Mouse (Mus musculus): ENCODE measurements around the gene Trpm5. TPM values are rescaled to one million over a fixed set of nuclear protein-coding genes. Genes with fewer than 3 reads are reported as not detected.

Gene Trpm5
- polyA plus RNA-seq (2015; fragmentation: Nextera tagmentation; extraction: Ambion mirVana) = 8.2 and 9.8 TPM in 2 replicates

DNA sequence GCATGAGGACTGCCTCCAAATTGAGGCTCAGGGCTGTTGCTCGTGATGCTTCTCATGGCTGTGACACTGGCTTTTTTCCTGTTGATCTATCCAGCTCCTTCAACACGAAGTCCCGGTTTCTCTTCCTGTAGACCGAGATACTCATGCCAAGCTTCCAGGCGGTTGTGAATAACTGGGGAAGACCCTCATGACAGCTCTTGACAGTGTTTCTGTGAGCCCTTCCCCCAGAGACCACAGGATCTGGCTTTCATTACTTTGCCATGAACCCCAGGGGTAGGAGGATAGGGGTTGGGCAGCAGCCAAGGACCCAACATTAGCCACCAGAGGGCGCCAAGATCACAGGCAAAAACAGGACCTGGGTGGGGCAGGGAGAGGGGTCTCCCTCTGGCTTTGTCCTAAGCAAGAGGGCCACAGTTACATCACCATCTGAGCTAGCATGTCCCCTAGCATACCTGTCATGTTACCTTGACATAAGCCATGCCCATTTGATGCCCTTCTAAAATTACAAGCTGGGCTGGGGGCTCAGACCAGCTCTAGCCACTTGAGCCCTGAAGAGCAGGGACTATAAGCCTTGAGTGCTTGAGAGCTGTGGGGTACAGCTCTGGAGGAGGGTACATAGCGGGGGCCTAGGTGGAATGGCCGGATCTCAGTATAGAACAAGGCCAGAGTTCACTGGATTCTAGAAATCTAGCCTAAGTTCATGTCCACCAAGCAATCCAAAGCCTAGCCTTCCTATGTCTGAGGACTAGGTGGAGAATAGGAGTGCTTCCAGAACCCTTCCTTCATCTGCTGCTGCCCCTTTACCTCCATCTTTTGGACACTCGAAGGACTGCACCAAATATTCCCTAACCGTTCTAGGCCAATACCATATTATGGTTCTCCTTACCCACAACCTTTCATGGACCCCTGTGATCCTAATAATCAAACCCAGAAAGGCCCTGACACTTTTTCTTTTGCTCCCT, at the start of gene Trpm5:
Gene Trpm5 (minus strand): TSS at position 51 of the 962 bp plus-strand sequence.
- no peaks in the 10 kb centered on the region for H3K9me3 ChIP-seq
- no peak within 1 kb of the TSS for H3K4me3 ChIP-seq (replicated peaks)
- H3K4me2 ChIP-seq (replicated peaks) = no peak within 1 kb of the TSS
- ATAC-seq = peak; percentile 65
- H3K36me3 ChIP-seq = no peaks in the 10 kb centered on the region
- H3K9ac ChIP-seq = no peak within 1 kb of the TSS
- no peaks in the 10 kb centered on the region for H3K4me1 ChIP-seq (replicated peaks)
- WGBS = 43% methylated on average over 10 of the region's 10 CpGs
- H3K27ac ChIP-seq = no peak within 1 kb of the TSS
- H3K27me3 ChIP-seq (replicated peaks) = no peaks in the 10 kb centered on the region

DNA sequence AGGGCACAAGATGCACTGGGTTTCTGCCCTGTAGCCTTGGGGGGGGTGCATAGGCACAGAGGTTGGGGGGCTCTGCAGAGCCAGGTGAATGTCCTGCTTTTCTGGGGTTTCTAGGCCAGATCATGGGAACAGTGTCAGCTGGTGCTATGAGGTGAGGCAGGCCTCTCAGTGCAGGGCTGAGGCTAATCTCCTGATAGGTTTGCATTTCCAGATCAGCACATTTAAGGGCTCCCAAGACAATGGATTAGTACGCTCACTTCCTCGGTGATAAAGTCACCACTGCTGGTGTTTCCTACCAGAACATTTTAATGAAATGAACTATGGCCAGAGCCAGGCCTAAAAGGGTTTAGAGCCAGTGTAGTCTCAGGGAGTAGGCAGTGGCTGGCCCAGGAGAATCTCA, 48.2 kb upstream of the Trpm5 start:
- ATAC-seq = no peak
- Histone ChIP-seq H3K27me3 (replicated peaks) (no peaks in the 10 kb centered on the region), H3K9ac (no peak overlapping the region), H3K4me1 (replicated peaks) (peaks cover 12% of the 10 kb centered on the region; the same call in 1 of the 2 replicates), H3K9me3 (no peaks in the 10 kb centered on the region), H3K4me2 (replicated peaks) (no peak overlapping the region), H3K4me3 (replicated peaks) (no peak overlapping the region), H3K27ac (no peak overlapping the region), H3K36me3 (no peaks in the 10 kb centered on the region)
- WGBS = 83% methylated on average over 2 of the region's 2 CpGs

DNA sequence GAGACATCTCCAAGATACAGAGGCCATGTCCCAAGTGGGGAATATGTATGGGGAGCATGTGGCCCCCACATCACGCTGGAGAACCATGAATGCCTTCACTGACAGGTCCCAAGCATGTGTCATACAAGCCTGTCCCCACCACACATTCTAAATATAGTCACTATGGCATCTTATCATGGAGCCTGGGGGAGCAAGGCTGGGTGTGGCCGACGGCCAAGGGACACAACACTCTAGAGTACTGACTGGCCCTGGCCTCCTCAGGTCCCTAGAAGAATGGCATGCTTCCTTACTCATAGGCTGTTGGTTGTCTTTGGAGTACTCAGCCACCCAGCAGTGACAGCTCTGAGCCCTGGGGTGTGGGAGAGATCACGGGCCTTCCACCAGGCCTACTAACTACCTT, 45.5 kb upstream of the Trpm5 start:
- H3K4me3 ChIP-seq (replicated peaks) = no peak overlapping the region
- H3K4me1 ChIP-seq (replicated peaks) = no peaks in the 10 kb centered on the region
- H3K36me3 ChIP-seq = no peaks in the 10 kb centered on the region
- ATAC-seq = no peak
- H3K27ac ChIP-seq = no peak overlapping the region
- 77% methylated on average over 4 of the region's 4 CpGs for WGBS
- no peak overlapping the region for H3K4me2 ChIP-seq (replicated peaks)
- H3K9ac ChIP-seq = no peak overlapping the region
- no peaks in the 10 kb centered on the region for H3K9me3 ChIP-seq
- no peaks in the 10 kb centered on the region for H3K27me3 ChIP-seq (replicated peaks)

DNA sequence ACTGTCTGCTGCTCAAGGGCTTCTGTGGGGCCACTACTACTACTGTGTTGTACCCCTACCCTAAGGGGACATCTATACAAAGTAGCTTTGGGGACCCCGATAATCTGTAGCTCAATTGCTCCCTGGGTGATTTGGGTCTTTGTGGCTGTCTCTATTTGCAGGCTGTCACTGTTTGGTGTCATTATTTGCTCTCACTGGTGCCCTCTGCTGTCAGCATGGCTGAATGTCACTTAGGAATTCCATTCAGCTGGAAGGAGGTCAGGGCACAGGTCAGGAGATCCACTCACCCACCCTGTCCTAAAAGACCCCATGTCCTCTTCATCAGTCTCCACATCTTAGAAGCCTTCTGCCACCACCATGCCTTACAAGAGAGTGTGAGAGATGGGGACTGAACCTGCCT, 44.3 kb upstream of the Trpm5 start:
- Histone ChIP-seq H3K4me3 (replicated peaks) (no peak overlapping the region), H3K9me3 (no peaks in the 10 kb centered on the region), H3K27me3 (replicated peaks) (no peaks in the 10 kb centered on the region), H3K4me2 (replicated peaks) (no peak overlapping the region), H3K4me1 (replicated peaks) (no peaks in the 10 kb centered on the region), H3K9ac (no peak overlapping the region), H3K27ac (no peak overlapping the region), H3K36me3 (no peaks in the 10 kb centered on the region)
- no peak for ATAC-seq
- WGBS = 46% methylated on average over 1 of the region's 1 CpGs

DNA sequence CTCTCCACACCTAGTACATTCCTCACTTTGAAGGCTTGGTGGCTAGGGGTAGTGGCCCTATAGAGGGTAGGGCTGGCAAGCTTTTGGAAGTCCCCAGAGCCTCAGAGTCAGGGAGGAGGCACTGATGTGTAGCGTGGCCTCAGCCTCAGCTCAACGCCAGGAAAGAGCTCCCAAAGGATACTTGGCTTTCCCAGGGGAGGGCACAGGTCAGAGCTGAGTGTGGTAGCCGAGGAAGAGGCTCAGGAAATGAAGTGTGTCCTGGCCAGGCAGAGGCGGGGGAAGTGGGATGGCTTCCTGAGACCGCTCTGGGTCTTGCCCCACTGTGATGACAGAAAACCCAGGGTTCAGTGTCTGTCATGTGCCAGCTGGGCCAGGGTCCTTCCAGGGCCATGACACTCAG, 42.1 kb upstream of the Trpm5 start:
- H3K9ac ChIP-seq = no peak overlapping the region
- ATAC-seq = no peak
- WGBS = 56% methylated on average over 5 of the region's 5 CpGs

DNA sequence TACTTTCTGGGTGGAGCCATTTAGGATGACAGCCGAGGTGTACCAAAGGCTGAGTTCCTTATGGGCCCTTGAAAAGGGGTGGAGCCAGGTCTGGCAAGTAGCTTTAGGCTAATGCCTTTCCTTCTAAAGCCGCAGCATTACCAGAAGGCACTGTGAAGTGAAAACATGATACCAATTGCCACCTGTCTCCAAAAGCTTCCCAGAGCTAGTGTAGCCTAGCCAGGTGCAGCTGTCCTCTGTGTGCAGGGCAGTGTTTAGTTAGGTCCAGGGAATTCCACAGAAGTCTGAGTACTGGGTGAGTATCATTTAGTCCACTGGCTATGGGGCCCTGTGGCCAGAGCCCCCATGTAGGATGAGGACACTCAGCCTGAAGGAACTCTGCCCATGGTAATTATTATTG, 41.7 kb upstream of the Trpm5 start:
- H3K9ac ChIP-seq = no peak overlapping the region
- no peaks in the 10 kb centered on the region for H3K9me3 ChIP-seq
- no peaks in the 10 kb centered on the region for H3K27me3 ChIP-seq (replicated peaks)
- no peak for ATAC-seq
- H3K36me3 ChIP-seq = no peaks in the 10 kb centered on the region
- H3K27ac ChIP-seq = no peak overlapping the region
- 66% methylated on average over 2 of the region's 2 CpGs for WGBS
- H3K4me3 ChIP-seq (replicated peaks) = no peak overlapping the region
- H3K4me1 ChIP-seq (replicated peaks) = no peaks in the 10 kb centered on the region
- H3K4me2 ChIP-seq (replicated peaks) = no peak overlapping the region

More for the DNA sequence above, 42.1 kb upstream of the Trpm5 start:
- Histone ChIP-seq H3K4me1 (replicated peaks) (no peaks in the 10 kb centered on the region), H3K27ac (no peak overlapping the region), H3K27me3 (replicated peaks) (no peaks in the 10 kb centered on the region), H3K4me3 (replicated peaks) (no peak overlapping the region), H3K4me2 (replicated peaks) (no peak overlapping the region), H3K36me3 (no peaks in the 10 kb centered on the region), H3K9me3 (no peaks in the 10 kb centered on the region)

DNA sequence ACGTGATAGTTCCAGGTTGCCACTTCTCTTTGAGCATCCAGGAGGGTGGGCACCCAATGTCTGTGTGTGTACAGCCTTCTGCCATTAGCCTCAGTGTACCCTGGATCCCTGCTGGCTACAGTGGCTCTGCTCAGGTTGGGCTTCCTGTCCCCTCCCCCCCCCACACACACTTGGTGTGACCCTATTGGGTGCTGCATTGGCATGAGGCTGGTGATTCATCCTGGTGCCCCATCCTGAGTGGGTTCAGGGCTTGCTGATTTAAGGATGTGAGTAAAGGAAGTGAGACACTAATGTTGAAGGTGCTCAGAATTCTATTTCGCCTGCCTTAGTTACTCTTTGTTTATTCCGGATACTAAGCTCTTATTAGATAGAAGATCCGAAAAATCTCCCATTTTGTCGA, 38.4 kb upstream of the Trpm5 start:
- Histone ChIP-seq H3K4me2 (replicated peaks) (no peak overlapping the region), H3K4me3 (replicated peaks) (no peak overlapping the region), H3K36me3 (no peaks in the 10 kb centered on the region), H3K4me1 (replicated peaks) (no peaks in the 10 kb centered on the region), H3K9ac (no peak overlapping the region), H3K27ac (no peak overlapping the region), H3K27me3 (replicated peaks) (no peaks in the 10 kb centered on the region), H3K9me3 (no peaks in the 10 kb centered on the region)
- no peak for ATAC-seq
- WGBS = 80% methylated on average over 5 of the region's 5 CpGs

DNA sequence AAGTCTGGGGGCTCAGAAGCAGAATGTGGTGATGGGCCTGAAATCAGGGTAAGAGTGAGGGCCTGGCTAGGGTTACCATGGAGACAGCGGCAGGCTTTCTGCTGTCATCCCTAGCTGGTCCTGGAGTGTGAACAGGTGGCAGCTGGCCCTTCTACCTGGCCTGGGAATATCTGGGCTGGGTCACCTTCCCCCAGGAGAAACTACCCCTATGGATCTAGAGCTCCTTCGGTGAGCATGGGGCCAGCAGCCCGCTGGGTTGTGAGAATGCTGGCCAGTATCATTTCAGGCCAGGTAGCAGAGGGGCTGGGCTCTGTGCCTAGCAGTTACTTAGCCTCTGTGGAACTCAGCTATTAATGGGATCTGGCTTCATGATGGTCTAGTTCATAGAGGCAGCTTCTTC, 30.5 kb upstream of the Trpm5 start:
- Histone ChIP-seq H3K27ac (peak overlapping the region; percentile 40; the same call in 1 of the 2 replicates), H3K4me2 (replicated peaks) (no peak overlapping the region)

DNA sequence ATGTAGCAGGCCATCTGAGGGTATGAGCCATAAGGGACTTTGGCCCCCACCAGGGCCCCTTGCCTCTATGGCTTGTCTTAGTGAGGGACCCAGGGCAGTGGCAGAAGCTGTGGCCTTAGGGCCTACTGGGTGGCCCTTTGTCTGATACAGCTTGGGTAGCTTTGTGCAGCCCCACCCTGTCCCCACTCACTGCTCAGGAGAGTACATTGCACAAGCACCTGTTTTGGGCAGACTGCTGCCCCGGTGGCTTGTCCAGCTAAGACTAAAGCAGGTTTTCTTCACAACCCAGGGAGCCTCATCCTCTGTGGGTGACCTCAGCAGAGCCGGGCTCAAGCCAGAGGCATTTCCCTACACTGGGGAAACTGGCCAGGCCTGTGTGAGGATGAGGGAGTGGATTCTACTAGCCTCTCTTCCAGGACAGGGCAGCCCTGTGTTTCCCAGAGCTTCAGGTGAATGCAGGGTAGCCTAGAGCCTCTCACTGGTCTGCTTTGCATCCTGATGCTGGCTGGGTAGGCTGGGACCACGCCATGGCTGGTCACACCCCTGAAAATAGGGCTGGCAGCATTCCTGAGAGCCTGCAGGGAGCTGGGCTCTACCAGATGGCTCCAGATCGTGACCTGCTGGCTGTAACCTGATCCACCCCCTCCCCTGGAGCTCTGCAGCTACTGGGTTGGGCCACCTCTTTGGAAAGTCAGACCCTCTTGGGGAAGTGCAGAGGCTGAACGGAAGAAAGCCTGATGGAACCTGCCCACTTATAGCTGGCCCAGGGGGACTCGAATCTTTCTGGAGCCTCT, 29.6 kb upstream of the Trpm5 start:
- Histone ChIP-seq H3K4me3 (replicated peaks) (no peak overlapping the region), H3K4me1 (replicated peaks) (peaks cover 40% of the 10 kb centered on the region), H3K4me2 (replicated peaks) (no peak overlapping the region), H3K9me3 (no peaks in the 10 kb centered on the region), H3K36me3 (no peaks in the 10 kb centered on the region), H3K27ac (peak overlapping the region; percentile 40), H3K27me3 (replicated peaks) (no peaks in the 10 kb centered on the region), H3K9ac (no peak overlapping the region)
- ATAC-seq = peak; percentile 64
- 11% methylated on average over 6 of the region's 6 CpGs for WGBS

More for the DNA sequence above, 30.5 kb upstream of the Trpm5 start:
- Histone ChIP-seq H3K4me3 (replicated peaks) (no peak overlapping the region), H3K36me3 (no peaks in the 10 kb centered on the region), H3K27me3 (replicated peaks) (no peaks in the 10 kb centered on the region), H3K9me3 (no peaks in the 10 kb centered on the region), H3K4me1 (replicated peaks) (peaks cover 36% of the 10 kb centered on the region), H3K9ac (no peak overlapping the region)
- ATAC-seq = no peak
- WGBS = 71% methylated on average over 3 of the region's 3 CpGs

DNA sequence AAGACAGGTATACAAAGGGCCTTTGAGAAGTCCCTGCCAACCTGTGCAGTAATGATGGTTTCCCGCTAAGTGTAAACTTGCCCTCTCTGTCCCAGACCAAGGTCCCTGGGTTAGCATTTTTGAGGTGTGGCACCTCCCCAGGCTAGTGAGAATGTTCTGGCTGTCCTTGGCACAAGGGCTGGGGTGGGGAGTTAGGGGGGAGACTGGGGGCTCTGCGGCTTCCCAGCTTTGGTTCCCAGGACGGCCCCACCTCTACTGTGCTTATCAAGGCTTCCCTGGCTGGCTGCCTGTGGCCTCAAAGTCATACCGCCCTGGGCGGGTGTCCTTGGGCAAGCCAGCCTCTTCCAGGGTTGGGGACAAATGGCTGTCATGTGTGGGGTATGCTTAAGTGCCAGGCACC, 27.7 kb upstream of the Trpm5 start:
- H3K4me1 ChIP-seq (replicated peaks) = peaks cover 40% of the 10 kb centered on the region
- no peak overlapping the region for H3K9ac ChIP-seq
- H3K9me3 ChIP-seq = no peaks in the 10 kb centered on the region
- H3K27me3 ChIP-seq (replicated peaks) = no peaks in the 10 kb centered on the region
- WGBS = 48% methylated on average over 5 of the region's 5 CpGs
- peak overlapping the region; percentile 57 for H3K27ac ChIP-seq
- H3K36me3 ChIP-seq = no peaks in the 10 kb centered on the region
- ATAC-seq = peak; percentile 83
- no peak overlapping the region for H3K4me2 ChIP-seq (replicated peaks)
- H3K4me3 ChIP-seq (replicated peaks) = no peak overlapping the region

DNA sequence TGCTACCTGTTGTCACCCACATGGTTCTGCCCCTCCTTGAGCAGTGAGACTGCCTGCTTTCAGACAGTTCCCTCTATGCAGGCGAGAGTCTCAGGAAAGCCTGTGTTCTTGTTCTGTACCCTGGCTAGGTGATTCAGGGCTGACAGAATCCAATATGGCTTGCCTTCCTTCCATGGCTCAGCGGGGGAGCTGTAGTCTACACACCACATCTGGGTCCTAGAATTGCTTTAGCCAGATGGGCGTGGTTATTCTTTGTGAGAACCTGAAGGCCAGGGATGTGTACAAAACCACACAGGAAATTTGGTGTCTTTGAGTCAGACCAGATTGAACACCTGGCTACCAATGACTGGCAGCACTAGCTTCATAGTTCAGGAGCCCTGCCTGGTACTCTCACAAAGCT, 25.4 kb upstream of the Trpm5 start:
- H3K36me3 ChIP-seq = no peaks in the 10 kb centered on the region

DNA sequence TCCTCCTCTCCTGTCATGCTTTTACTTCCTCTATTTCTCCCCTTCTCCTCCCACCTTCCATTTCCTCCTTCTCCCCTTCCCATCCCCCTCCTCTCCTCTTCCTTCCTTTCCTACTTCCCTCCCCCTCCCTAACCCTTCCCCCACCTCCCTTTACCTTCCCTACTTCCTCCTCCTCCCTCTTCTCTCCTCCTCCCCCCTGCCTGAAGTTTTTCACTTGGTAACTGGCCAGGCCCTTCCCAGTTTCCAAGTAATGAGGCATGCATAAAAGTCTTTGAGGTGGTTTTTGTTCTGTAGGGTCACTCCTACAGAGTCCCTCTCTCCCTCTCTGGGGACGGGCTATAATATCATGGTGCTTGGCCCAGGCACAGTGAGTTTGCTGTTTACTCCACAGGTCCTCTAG, 25.0 kb upstream of the Trpm5 start:
- H3K4me3 ChIP-seq (replicated peaks) = no peak overlapping the region
- peak overlapping the region; percentile 64 for H3K27ac ChIP-seq
- no peaks in the 10 kb centered on the region for H3K27me3 ChIP-seq (replicated peaks)
- H3K36me3 ChIP-seq = no peaks in the 10 kb centered on the region
- H3K9ac ChIP-seq = no peak overlapping the region
- no peaks in the 10 kb centered on the region for H3K9me3 ChIP-seq
- no peak for ATAC-seq
- WGBS = 55% methylated on average over 1 of the region's 1 CpGs
- H3K4me1 ChIP-seq (replicated peaks) = peaks cover 33% of the 10 kb centered on the region
- H3K4me2 ChIP-seq (replicated peaks) = no peak overlapping the region

More for the DNA sequence above, 25.4 kb upstream of the Trpm5 start:
- Histone ChIP-seq H3K4me1 (replicated peaks) (peaks cover 37% of the 10 kb centered on the region), H3K9me3 (no peaks in the 10 kb centered on the region), H3K4me3 (replicated peaks) (no peak overlapping the region), H3K9ac (no peak overlapping the region), H3K4me2 (replicated peaks) (no peak overlapping the region), H3K27me3 (replicated peaks) (no peaks in the 10 kb centered on the region), H3K27ac (peak overlapping the region; percentile 64)
- WGBS = 67% methylated on average over 3 of the region's 3 CpGs
- ATAC-seq = no peak
